Mouse (Mus musculus): ENCODE measurements around the gene Tuba1a.

GRCm38 (mm10) chr15:98956000-98956399, 2.5 kb upstream of the Tuba1a start:
- TF ChIP-seq CTCF (IDR thresholded peaks at IDR 0.05) (no peak), EP300 (IDR thresholded peaks at IDR 0.05) (no peak)

All from lung, postnatal 0 days (tissue).